Mouse (Mus musculus) ovary, postnatal 36 days (tissue): ENCODE measurements at regions not wholly inside any gene's neighbourhood (a gene's known extent, or its start where the extent isn't known, plus 50 kb on each side); places are given as distances from the start of the nearest gene placed in this dataset.

Experiments
- DNase-seq: peaks from one replicate; pipeline ENCODE4 v3.0.0; 2022; ENCODE audit warnings: low spot score, mixed read lengths

- DNase-seq: peak; percentile 55
Observed at GRCm38 (mm10) chrX:6261469-6261868, 59.1 kb downstream of the Bmp15 start.

- DNase-seq: no peak
Observed at GRCm38 (mm10) chrX:6258523-6258922, 62.0 kb downstream of the Bmp15 start.

DNA sequence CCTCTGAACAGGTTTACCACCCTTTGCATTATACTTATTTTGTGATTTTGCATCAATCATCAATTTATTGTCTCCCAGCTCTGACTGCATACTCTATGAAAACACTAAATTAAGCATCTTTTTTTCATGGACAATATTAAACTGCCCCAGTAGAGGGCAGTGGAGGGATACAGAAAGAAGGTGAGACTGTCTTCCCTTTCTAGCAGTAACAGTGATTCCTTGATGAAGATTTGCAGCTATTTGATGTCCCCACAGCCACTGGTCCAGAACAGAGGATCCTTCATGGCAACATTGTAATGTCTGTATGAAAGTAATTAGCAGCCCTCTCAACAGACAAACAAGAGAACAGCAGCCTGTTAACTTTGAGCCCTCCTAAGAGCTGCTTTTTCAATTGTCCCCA is 66.5 kb downstream of the Bmp15 start:
- DNase-seq: no peak

- no peak for DNase-seq
Observed at GRCm38 (mm10) chrX:6252873-6253272, 67.6 kb downstream of the Bmp15 start.
